Mouse (Mus musculus): ENCODE measurements around the gene Lactb.

GRCm38 (mm10) chr9:66933869-66934808 is 41.1 kb downstream of the Lactb start:
- TF ChIP-seq CTCF (IDR thresholded peaks at IDR 0.05; ENCODE audit: insufficient read depth, low read length) (no peak), POLR2A (IDR thresholded peaks at IDR 0.05; ENCODE audit: borderline replicate concordance, extremely low read depth, low read depth, low read length) (no peak)

All from lung, adult 2 months (tissue).